Mouse (Mus musculus) right cerebral cortex, adult 18-20 months (tissue): ENCODE data around the gene Pdzd2.
A peak's percentile ranks its signal among the peaks of the same experiment; 100 is the strongest.

Experiments used
- DNase-seq: peaks from one replicate; pipeline ENCODE4 v3.0.0; 2022; ENCODE audit warnings: mixed read lengths

The Pdzd2 gene

GRCm38 (mm10) chr15:12566637-12567440 lies 172.9 kb downstream of the Pdzd2 start:
- DNase-seq: no peak

- DNase-seq: no peak
Observed at GRCm38 (mm10) chr15:12565281-12565680, 174.4 kb downstream of the Pdzd2 start.

- DNase-seq: no peak
Observed at GRCm38 (mm10) chr15:12560505-12560904, 179.2 kb downstream of the Pdzd2 start.

GRCm38 (mm10) chr15:12557663-12558436 lies 181.9 kb downstream of the Pdzd2 start:
- DNase-seq: peak; percentile 80

GRCm38 (mm10) chr15:12553211-12553610 lies 186.5 kb downstream of the Pdzd2 start:
- DNase-seq: no peak

- no peak for DNase-seq
Observed at GRCm38 (mm10) chr15:12550919-12551318, 188.8 kb downstream of the Pdzd2 start.

GRCm38 (mm10) chr15:12550376-12550775 lies 189.3 kb downstream of the Pdzd2 start:
- DNase-seq: no peak

GRCm38 (mm10) chr15:12549919-12550305 lies 189.8 kb downstream of the Pdzd2 start:
- DNase-seq: no peak

GRCm38 (mm10) chr15:12549271-12549918 lies 190.3 kb downstream of the Pdzd2 start:
- no peak for DNase-seq

GRCm38 (mm10) chr15:12548696-12549095 lies 191.0 kb downstream of the Pdzd2 start:
- no peak for DNase-seq

GRCm38 (mm10) chr15:12547640-12548405 lies 191.9 kb downstream of the Pdzd2 start:
- no peak for DNase-seq

- no peak for DNase-seq
Observed at GRCm38 (mm10) chr15:12546781-12547180, 192.9 kb downstream of the Pdzd2 start.

GRCm38 (mm10) chr15:12545671-12546070 lies 194.1 kb downstream of the Pdzd2 start:
- no peak for DNase-seq

- DNase-seq: no peak
Observed at GRCm38 (mm10) chr15:12545220-12545619, 194.5 kb downstream of the Pdzd2 start.

GRCm38 (mm10) chr15:12543686-12544325 lies 195.9 kb downstream of the Pdzd2 start:
- DNase-seq: no peak

GRCm38 (mm10) chr15:12542316-12542715 lies 197.4 kb downstream of the Pdzd2 start:
- no peak for DNase-seq

- no peak for DNase-seq
Observed at GRCm38 (mm10) chr15:12539618-12540302, 200.0 kb downstream of the Pdzd2 start.

GRCm38 (mm10) chr15:12533254-12533653 lies 206.5 kb downstream of the Pdzd2 start:
- DNase-seq: no peak

- no peak for DNase-seq
Observed at GRCm38 (mm10) chr15:12532568-12532967, 207.2 kb downstream of the Pdzd2 start.

- no peak for DNase-seq
Observed at GRCm38 (mm10) chr15:12522810-12523209, 216.9 kb downstream of the Pdzd2 start.

GRCm38 (mm10) chr15:12520292-12520691 lies 219.4 kb downstream of the Pdzd2 start:
- DNase-seq: no peak
